Mouse (Mus musculus) MEL (cell line): ENCODE measurements around the gene Adcy7. TPM values are rescaled to one million over a fixed set of nuclear protein-coding genes. Genes with fewer than 3 reads are reported as not detected.

Experiments
- DNase-seq: peaks from one replicate; pipeline ENCODE4 v3.0.0; 2011; ENCODE audit warnings: low read depth, low spot score
- H3K27ac ChIP-seq: 2 replicates; pipeline ENCODE4 v1.5.1; 2012; ENCODE audit warnings: low read depth, mild to moderate bottlenecking, control low read depth, low read length, moderate library complexity; ENCODE audit not compliant: control insufficient read depth
- H3K27me3 ChIP-seq, 2 experiments: fragments of 150-350 bp in 1 of 2; sonication (generic) in 1 of 2; 2 replicates each; pipeline ENCODE4 v1.6.1; 2012; ENCODE audit warnings: low read length in 2 of 2, mild to moderate bottlenecking in 2 of 2, improper control_type of control experiment in 1 of 2, moderate library complexity in 1 of 2; ENCODE audit not compliant: insufficient read depth in 2 of 2, control insufficient read depth in 1 of 2
- H3K36me3 ChIP-seq, 2 experiments: 2 replicates each; pipeline ENCODE4 v1.6.1; 2012 to 2014; ENCODE audit warnings: low read length in 2 of 2, improper control_type of control experiment in 1 of 2, inconsistent platforms in 1 of 2, mild to moderate bottlenecking in 1 of 2; ENCODE audit not compliant: insufficient read depth in 2 of 2, control insufficient read depth in 1 of 2
- H3K4me1 ChIP-seq, 2 experiments: fragments of 150-350 bp in 1 of 2; sonication (generic) in 1 of 2; 2 replicates each; pipeline ENCODE4 v1.6.1; 2012; ENCODE audit warnings: low read length in 2 of 2, improper control_type of control experiment in 1 of 2, mild to moderate bottlenecking in 1 of 2; ENCODE audit not compliant: insufficient read depth in 2 of 2, control insufficient read depth in 1 of 2
- H3K4me3 ChIP-seq, 2 experiments: fragments of 150-350 bp in 1 of 2; sonication (generic) in 1 of 2; 2 replicates each; pipeline ENCODE4 v1.5.1; 2012; ENCODE audit warnings: low read depth in 2 of 2, low read length in 2 of 2, mild to moderate bottlenecking in 2 of 2, moderate library complexity in 2 of 2, control low read depth in 1 of 2, improper control_type of control experiment in 1 of 2; ENCODE audit not compliant: control insufficient read depth in 1 of 2, insufficient read depth in 1 of 2
- H3K79me2 ChIP-seq: 2 replicates; pipeline ENCODE4 v1.6.1; 2012; ENCODE audit warnings: mild to moderate bottlenecking, low read length, moderate library complexity; ENCODE audit not compliant: control insufficient read depth, poor library complexity, insufficient read depth
- H3K9ac ChIP-seq: 2 replicates; pipeline ENCODE4 v1.6.1; 2012; ENCODE audit warnings: low read depth, mild to moderate bottlenecking, control low read depth, low read length, moderate library complexity; ENCODE audit not compliant: control insufficient read depth, poor library complexity, severe bottlenecking
- H3K9me3 ChIP-seq: fragments of 150-350 bp; sonication (generic); replicated peaks from 2 replicates; pipeline ENCODE4 v1.6.1; 2012; ENCODE audit warnings: mild to moderate bottlenecking, low read length, improper control_type of control experiment, moderate library complexity; ENCODE audit not compliant: insufficient read depth
- BHLHE40 ChIP-seq: IDR thresholded peaks from 2 replicates; pipeline ENCODE4 v1.6.1; 2012; ENCODE audit warnings: low read depth, mild to moderate bottlenecking, inconsistent platforms, low read length, improper control_type of control experiment, borderline replicate concordance
- CHD1 ChIP-seq: IDR thresholded peaks from 2 replicates; pipeline ENCODE4 v1.6.1; 2012; ENCODE audit warnings: low read depth, mild to moderate bottlenecking, inconsistent platforms, low read length, improper control_type of control experiment
- CHD2 ChIP-seq: IDR thresholded peaks from 2 replicates; pipeline ENCODE4 v1.6.1; 2011; ENCODE audit warnings: low read length, improper control_type of control experiment
- CTCF ChIP-seq, 3 experiments: IDR thresholded peaks in 2 of 3; conservative IDR thresholded peaks in 1 of 3; 2 replicates each; pipeline ENCODE4 v1.5.1; 2011 to 2012; ENCODE audit warnings: low read length in 3 of 3, low read depth in 2 of 3, mild to moderate bottlenecking in 2 of 3, improper control_type of control experiment in 1 of 3, inconsistent platforms in 1 of 3, mixed read lengths in 1 of 3, moderate library complexity in 1 of 3; ENCODE audit not compliant: control insufficient read depth in 1 of 3, insufficient read depth in 1 of 3, poor library complexity in 1 of 3, severe bottlenecking in 1 of 3
- E2F4 ChIP-seq: IDR thresholded peaks from 2 replicates; pipeline ENCODE4 v1.6.1; 2011; ENCODE audit warnings: low read depth, low read length, improper control_type of control experiment, borderline replicate concordance
- ELF1 ChIP-seq: IDR thresholded peaks from 2 replicates; pipeline ENCODE4 v1.6.1; 2014; ENCODE audit warnings: low read depth, mild to moderate bottlenecking, inconsistent platforms, low read length, improper control_type of control experiment, moderate library complexity
- EP300 ChIP-seq, 2 experiments: IDR thresholded peaks; 2 replicates each; pipeline ENCODE4 v1.6.1; 2011; ENCODE audit warnings: improper control_type of control experiment in 2 of 2, low read length in 2 of 2, low read depth in 1 of 2, mild to moderate bottlenecking in 1 of 2
- MAFK ChIP-seq: IDR thresholded peaks from 2 replicates; pipeline ENCODE4 v1.6.1; 2011; ENCODE audit warnings: low read depth, mild to moderate bottlenecking, low read length, improper control_type of control experiment, borderline replicate concordance
- MAX ChIP-seq: IDR thresholded peaks from 2 replicates; pipeline ENCODE4 v1.6.1; 2011; ENCODE audit warnings: low read length, improper control_type of control experiment
- MAZ ChIP-seq: IDR thresholded peaks from 2 replicates; pipeline ENCODE4 v1.6.1; 2012; ENCODE audit warnings: low read depth, mild to moderate bottlenecking, inconsistent platforms, low read length, improper control_type of control experiment
- MXI1 ChIP-seq: IDR thresholded peaks from 2 replicates; pipeline ENCODE4 v1.6.1; 2011; ENCODE audit warnings: mild to moderate bottlenecking, low read depth, low read length, improper control_type of control experiment
- NELFE ChIP-seq: IDR thresholded peaks from 2 replicates; pipeline ENCODE4 v1.6.1; 2011; ENCODE audit warnings: low read depth, low read length, improper control_type of control experiment
- POLR2A ChIP-seq, 2 experiments: IDR thresholded peaks; 2 replicates each; pipeline ENCODE4 v1.6.1; 2011 to 2012; ENCODE audit warnings: low read length in 2 of 2, mild to moderate bottlenecking in 2 of 2, control low read depth in 1 of 2, improper control_type of control experiment in 1 of 2, low read depth in 1 of 2, moderate library complexity in 1 of 2; ENCODE audit not compliant: control insufficient read depth in 1 of 2, insufficient read depth in 1 of 2, poor library complexity in 1 of 2
- POLR2AphosphoS2 ChIP-seq: IDR thresholded peaks from 2 replicates; pipeline ENCODE4 v1.6.1; 2011; ENCODE audit warnings: low read length, improper control_type of control experiment
- SIN3A ChIP-seq: IDR thresholded peaks from 2 replicates; pipeline ENCODE4 v1.6.1; 2012; ENCODE audit warnings: low read length, improper control_type of control experiment, inconsistent platforms
- TCF12 ChIP-seq: IDR thresholded peaks from 2 replicates; pipeline ENCODE4 v1.6.1; 2014; ENCODE audit warnings: low read depth, mild to moderate bottlenecking, inconsistent platforms, low read length, improper control_type of control experiment, moderate library complexity
- ZMIZ1 ChIP-seq: IDR thresholded peaks from 2 replicates; pipeline ENCODE4 v1.6.1; 2012; ENCODE audit warnings: low read depth, mild to moderate bottlenecking, inconsistent platforms, low read length, improper control_type of control experiment, moderate library complexity
- ZNF384 ChIP-seq: IDR thresholded peaks from 2 replicates; pipeline ENCODE4 v1.6.1; 2012; ENCODE audit warnings: low read depth, mild to moderate bottlenecking, inconsistent platforms, low read length, improper control_type of control experiment
- polyA plus RNA-seq, 2 experiments: library from polyadenylated mRNA; stranded (reverse) in 1 of 2; unstranded in 1 of 2; fragments of >175 nt in 1 of 2; fragments of >200 nt in 1 of 2; gene quantifications; 2 replicates each; pipeline versions ENCODE4 v1.2.1 to v1.2.4; 2012; ENCODE audit warnings: low replicate concordance in 2 of 2, low read depth in 1 of 2; ENCODE audit not compliant: insufficient read length in 2 of 2, insufficient read depth in 1 of 2, missing spikeins in 1 of 2
- total RNA-seq: library from RNA; depleted of rRNA; stranded (reverse); fragments of 300-350 nt; gene quantifications from 2 replicates; pipeline ENCODE4 v1.2.3, GENCODE M21; 2012

Adcy7 gene
- total and polyA plus RNA-seq, 3 experiments, result 62.9 to 83.7 TPM; not detected in 1

DNA sequence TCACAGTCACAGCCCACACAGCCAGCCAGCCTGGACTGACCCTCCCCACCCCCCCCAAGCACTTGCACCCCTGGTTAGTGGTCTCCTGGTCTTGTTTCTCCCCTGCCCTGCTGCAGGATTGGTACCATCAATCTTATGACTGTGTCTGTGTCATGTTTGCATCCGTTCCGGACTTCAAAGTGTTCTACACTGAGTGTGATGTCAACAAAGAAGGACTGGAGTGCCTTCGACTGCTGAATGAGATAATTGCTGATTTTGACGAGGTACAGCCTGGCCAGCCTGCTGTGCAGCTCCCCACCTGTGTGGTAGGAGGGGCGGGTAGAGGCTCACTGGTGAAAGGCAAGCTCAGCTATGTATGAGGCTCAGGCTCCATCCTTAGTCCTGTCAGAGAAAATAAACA, 53.0 kb downstream of the Adcy7 start:
- DNase-seq, result no peak
- Histone ChIP-seq H3K36me3 (peaks cover 0 to 10% of the 10 kb centered on the region in 2 experiments; a peak in 2 of 4 replicates), H3K79me2 (no peaks in the 10 kb centered on the region), H3K27me3 (no peaks in the 10 kb centered on the region), H3K27ac (no peak overlapping the region), H3K9me3 (no peaks in the 10 kb centered on the region), H3K4me3 (no peak overlapping the region), H3K9ac (no peak overlapping the region), H3K4me1 (no peaks in the 10 kb centered on the region)
- no peak for TF ChIP-seq CHD1
- no peak for TF ChIP-seq BHLHE40

DNA sequence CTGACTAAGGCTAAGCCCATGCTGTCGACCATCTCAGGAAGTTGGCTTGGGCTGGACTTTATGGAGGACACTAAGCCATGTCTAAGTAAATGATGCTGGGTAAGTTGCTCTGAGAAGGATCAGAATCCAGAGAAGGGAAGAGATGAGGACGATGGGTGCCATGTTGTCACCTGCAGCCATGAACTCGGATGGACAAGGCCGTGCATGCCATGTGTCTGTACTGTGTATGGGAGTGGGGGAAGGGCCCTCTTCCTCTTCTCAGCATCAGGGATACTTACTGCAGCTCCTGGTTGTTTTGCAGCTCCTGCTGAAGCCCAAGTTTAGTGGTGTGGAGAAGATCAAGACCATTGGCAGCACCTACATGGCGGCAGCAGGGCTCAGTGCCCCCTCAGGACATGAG, 53.6 kb downstream of the Adcy7 start:
- DNase-seq, result no peak
- Histone ChIP-seq H3K36me3 (peaks cover 2 to 10% of the 10 kb centered on the region in 2 experiments; a peak in 2 of 4 replicates), H3K79me2 (no peaks in the 10 kb centered on the region), H3K9me3 (no peaks in the 10 kb centered on the region), H3K27ac (no peak overlapping the region), H3K27me3 (no peaks in the 10 kb centered on the region), H3K4me3 (no peak overlapping the region), H3K9ac (no peak overlapping the region), H3K4me1 (no peaks in the 10 kb centered on the region)
- TF ChIP-seq CHD2 (no peak), MAX (no peak), ZMIZ1 (no peak), MXI1 (no peak), ZNF384 (no peak), E2F4 (no peak), SIN3A (no peak), POLR2AphosphoS2 (no peak; the same call in 1 of the 2 replicates), CTCF (IDR thresholded peaks at IDR 0.05 in 2 of 3, conservative IDR thresholded peaks at IDR 0.05 in 1 of 3; ENCODE audit: control insufficient read depth in 1 of 3, insufficient read depth in 1 of 3, low read depth in 2 of 3, low read length in 3 of 3, poor library complexity in 1 of 3, severe bottlenecking in 1 of 3) (no peak), BHLHE40 (no peak), ELF1 (no peak), MAZ (no peak), POLR2A (IDR thresholded peaks at IDR 0.05; ENCODE audit: control insufficient read depth in 1 of 2, insufficient read depth in 1 of 2, low read depth in 1 of 2, low read length in 2 of 2, poor library complexity in 1 of 2) (no peak), TCF12 (no peak), MAFK (no peak), CHD1 (no peak), EP300 (IDR thresholded peaks at IDR 0.05; ENCODE audit: low read depth in 1 of 2, low read length in 2 of 2) (no peak), NELFE (no peak)
